Mouse (Mus musculus) embryonic facial prominence, embryonic 13.5 days (tissue): ENCODE measurements around the gene Grasp. TPM values are rescaled to one million over a fixed set of nuclear protein-coding genes. Genes with fewer than 3 reads are reported as not detected.

ENCODE experiments used
- ATAC-seq: fragments of 200-750 bp; cut with Nextera tagmentation; 2 replicates; pipeline ENCODE4 v1.8.0; 2017; ENCODE audit warnings: low read depth; ENCODE audit not compliant: insufficient number of reproducible peaks, insufficient read depth, low FRiP score, low TSS enrichment
- H3K27ac ChIP-seq: fragments of 300-500 bp; sonication (generic); 2 replicates; pipeline ENCODE4 v1.5.1; 2015; ENCODE audit warnings: moderate library complexity, mild to moderate bottlenecking, inconsistent platforms
- H3K27me3 ChIP-seq: fragments of 300-500 bp; sonication (generic); 2 replicates; pipeline ENCODE4 v1.6.1; 2015; ENCODE audit warnings: mild to moderate bottlenecking, inconsistent platforms
- H3K36me3 ChIP-seq: fragments of 300-500 bp; sonication (generic); 2 replicates; pipeline ENCODE4 v1.6.1; 2015; ENCODE audit warnings: mild to moderate bottlenecking, inconsistent platforms
- H3K4me1 ChIP-seq: fragments of 300-500 bp; sonication (generic); 2 replicates; pipeline ENCODE4 v1.6.1; 2015; ENCODE audit warnings: inconsistent platforms
- H3K4me2 ChIP-seq: fragments of 300-500 bp; sonication (generic); 2 replicates; pipeline ENCODE4 v1.6.1; 2015; ENCODE audit warnings: moderate library complexity, mild to moderate bottlenecking, inconsistent platforms
- H3K4me3 ChIP-seq: fragments of 300-500 bp; sonication (generic); 2 replicates; pipeline ENCODE4 v1.5.1; 2015; ENCODE audit warnings: mild to moderate bottlenecking, inconsistent platforms
- H3K9ac ChIP-seq: fragments of 300-500 bp; sonication (generic); 2 replicates; pipeline ENCODE4 v1.6.1; 2015; ENCODE audit warnings: mild to moderate bottlenecking, inconsistent platforms
- H3K9me3 ChIP-seq: fragments of 300-500 bp; sonication (generic); 2 replicates; pipeline ENCODE4 v1.6.1; 2016; ENCODE audit warnings: inconsistent platforms
- WGBS: fragments of 180-500 bp; shearing (Covaris S2); methylation state at CpG from one replicate; pipeline ENCODE4 v1.1.7; 2015; ENCODE audit warnings: mixed read lengths; 5-methylcytosine and 5-hydroxymethylcytosine counted together
- polyA plus RNA-seq: library from polyadenylated mRNA; unstranded; fragments of >200 nt; fragmentation: Nextera tagmentation; extraction: Ambion mirVana; gene quantifications from 2 replicates; pipeline ENCODE4 v1.2.1, GENCODE M21; 2015

Grasp gene
- polyA plus RNA-seq, 1 experiment from 2014 or later, result 8.0 TPM

DNA sequence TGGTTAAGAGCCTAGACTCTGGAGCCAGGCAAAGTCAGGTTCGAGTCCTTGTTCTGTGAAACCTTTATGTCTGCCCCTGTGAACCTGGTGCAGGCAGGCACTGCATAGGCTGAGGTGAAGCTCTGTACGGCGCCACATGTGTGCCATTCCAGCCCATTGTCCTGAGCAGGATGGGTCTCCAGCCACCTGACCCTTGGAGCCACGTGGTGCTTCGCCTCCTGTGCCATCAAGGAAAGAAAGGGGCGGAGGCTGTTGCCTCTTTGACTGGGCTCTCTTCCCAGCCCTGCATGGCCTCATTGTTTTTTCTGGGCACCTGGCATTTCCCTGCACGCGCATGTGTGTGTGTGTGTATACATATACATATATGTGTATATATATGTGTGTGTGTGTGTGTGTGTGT is 15.8 kb downstream of the Grasp start:
- H3K4me3 ChIP-seq, result no peak overlapping the region
- H3K27me3 ChIP-seq, result 0 out of 2 replicates have a peak, but pooled peaks cover 3% of the 10 kb centered on the region
- no peak overlapping the region for H3K27ac ChIP-seq
- H3K9ac ChIP-seq, result no peak overlapping the region
- WGBS, result 63% methylated on average over 8 of the region's 8 CpGs
- H3K36me3 ChIP-seq, result no peaks in the 10 kb centered on the region
- H3K4me1 ChIP-seq, result peaks cover 38% of the 10 kb centered on the region
- ATAC-seq, result no peak
- no peaks in the 10 kb centered on the region for H3K9me3 ChIP-seq
- no peak overlapping the region for H3K4me2 ChIP-seq

DNA sequence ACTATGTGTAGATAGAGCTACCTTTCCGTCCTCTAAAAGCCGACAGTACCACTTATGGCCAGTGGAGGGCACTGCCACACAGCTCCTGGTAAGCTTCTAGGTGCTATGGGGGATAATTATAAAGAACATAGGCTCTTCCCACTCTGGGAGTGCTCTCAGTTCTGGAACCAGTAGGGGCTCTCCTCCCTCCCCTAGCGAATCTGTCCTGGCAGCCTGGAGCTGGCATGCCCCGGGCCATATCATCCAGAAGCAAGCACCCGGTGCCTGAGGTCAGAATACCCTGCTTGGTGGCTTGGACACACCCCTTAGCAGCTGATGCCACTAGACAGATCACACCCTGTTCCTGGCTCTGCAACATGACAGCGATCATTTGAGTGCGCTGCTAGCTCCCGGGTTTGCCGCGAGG is 16.8 kb downstream of the Grasp start:
- 0 out of 2 replicates have a peak, but pooled peaks have one; percentile 34 for ATAC-seq
- Histone ChIP-seq H3K27me3 (0 out of 2 replicates have a peak, but pooled peaks cover 3% of the 10 kb centered on the region), H3K4me2 (peak overlapping the region; percentile 56), H3K4me3 (peak overlapping the region; percentile 28), H3K9me3 (no peaks in the 10 kb centered on the region), H3K9ac (peak overlapping the region; percentile 58; the same call in 1 of the 2 replicates), H3K27ac (peak overlapping the region; percentile 28; the same call in 1 of the 2 replicates), H3K36me3 (no peaks in the 10 kb centered on the region), H3K4me1 (peaks cover 29% of the 10 kb centered on the region)
- 8% methylated on average over 10 of the region's 10 CpGs for WGBS

DNA sequence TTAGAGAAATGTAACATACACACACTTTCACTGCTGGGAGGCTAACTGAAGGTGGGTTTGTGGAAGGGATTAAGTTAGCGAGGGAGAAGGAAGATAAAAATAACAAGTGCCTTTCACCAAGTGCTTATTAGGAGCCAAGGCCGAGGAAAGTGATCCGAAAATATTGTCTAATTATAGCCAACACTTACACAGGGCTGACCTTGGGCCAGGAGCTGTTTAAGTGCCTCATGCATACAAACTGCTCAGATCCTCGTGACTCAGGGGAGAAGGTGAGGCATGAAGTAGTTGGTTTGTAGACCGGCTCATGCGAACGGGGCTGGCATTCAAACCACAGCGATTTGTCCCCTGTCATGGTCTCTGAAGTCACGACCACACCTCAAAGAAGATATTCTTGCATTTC is 17.2 kb downstream of the Grasp start:
- H3K9ac ChIP-seq, result peak overlapping the region; percentile 58; the same call in 1 of the 2 replicates
- peak overlapping the region; percentile 28; the same call in 1 of the 2 replicates for H3K27ac ChIP-seq
- peak overlapping the region; percentile 56 for H3K4me2 ChIP-seq
- no peaks in the 10 kb centered on the region for H3K36me3 ChIP-seq
- H3K27me3 ChIP-seq, result 0 out of 2 replicates have a peak, but pooled peaks cover 3% of the 10 kb centered on the region
- peaks cover 28% of the 10 kb centered on the region for H3K4me1 ChIP-seq
- peak overlapping the region; percentile 28 for H3K4me3 ChIP-seq
- 60% methylated on average over 9 of the region's 9 CpGs for WGBS
- no peaks in the 10 kb centered on the region for H3K9me3 ChIP-seq
- ATAC-seq, result no peak

GRCm38 (mm10) chr15:101241853-101242252 is 17.9 kb downstream of the Grasp start:
- H3K36me3 ChIP-seq, result no peaks in the 10 kb centered on the region
- no peak overlapping the region for H3K9ac ChIP-seq
- no peaks in the 10 kb centered on the region for H3K9me3 ChIP-seq
- H3K4me1 ChIP-seq, result peaks cover 31% of the 10 kb centered on the region
- ATAC-seq, result no peak
- H3K4me2 ChIP-seq, result no peak overlapping the region
- no peak overlapping the region for H3K4me3 ChIP-seq
- WGBS, result 78% methylated on average over 9 of the region's 9 CpGs
- H3K27ac ChIP-seq, result no peak overlapping the region
- 0 out of 2 replicates have a peak, but pooled peaks cover 3% of the 10 kb centered on the region for H3K27me3 ChIP-seq

- no peaks in the 10 kb centered on the region for H3K36me3 ChIP-seq
- no peak overlapping the region for H3K4me2 ChIP-seq
- WGBS, result 21% methylated on average over 8 of the region's 8 CpGs
- H3K9me3 ChIP-seq, result no peaks in the 10 kb centered on the region
- 0 out of 2 replicates have a peak, but pooled peaks cover 3% of the 10 kb centered on the region for H3K27me3 ChIP-seq
- no peak for ATAC-seq
- H3K27ac ChIP-seq, result no peak overlapping the region
- H3K4me3 ChIP-seq, result no peak overlapping the region
- peaks cover 35% of the 10 kb centered on the region for H3K4me1 ChIP-seq
- no peak overlapping the region for H3K9ac ChIP-seq
These were observed 18.7 kb downstream of the Grasp start for GRCm38 (mm10) chr15:101242645-101243044.

DNA sequence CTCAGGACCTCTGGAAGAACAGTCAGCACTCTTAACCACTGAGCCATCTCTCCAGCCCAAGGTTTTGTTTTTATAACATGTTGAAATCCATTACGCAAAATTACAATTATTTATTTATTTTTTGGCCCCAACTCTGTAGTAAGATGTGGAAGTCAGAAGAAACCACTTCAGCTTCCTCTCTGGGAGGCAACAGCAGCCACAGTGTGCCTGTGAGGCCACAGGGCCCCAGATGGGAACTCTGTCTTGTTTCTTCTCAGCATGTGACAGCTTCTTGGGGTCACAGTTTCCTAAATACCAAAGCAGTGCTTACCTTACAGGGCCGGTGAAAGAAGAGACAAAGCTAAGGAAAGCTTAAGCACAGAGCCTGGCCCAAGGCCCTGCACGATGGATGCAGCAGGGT is 20.0 kb downstream of the Grasp start:
- Histone ChIP-seq H3K4me2 (no peak overlapping the region), H3K9ac (no peak overlapping the region), H3K9me3 (no peaks in the 10 kb centered on the region), H3K4me3 (no peak overlapping the region), H3K36me3 (no peaks in the 10 kb centered on the region), H3K4me1 (peaks cover 37% of the 10 kb centered on the region), H3K27me3 (no peaks in the 10 kb centered on the region), H3K27ac (no peak overlapping the region)
- 62% methylated on average over 3 of the region's 3 CpGs for WGBS
- ATAC-seq, result no peak

- H3K9me3 ChIP-seq, result no peaks in the 10 kb centered on the region
- H3K27ac ChIP-seq, result peak overlapping the region; percentile 94
- H3K4me3 ChIP-seq, result peak overlapping the region; percentile 48
- H3K9ac ChIP-seq, result peak overlapping the region; percentile 72
- H3K36me3 ChIP-seq, result no peaks in the 10 kb centered on the region
- under 1% methylated on average over 56 of the region's 56 CpGs for WGBS
- H3K4me1 ChIP-seq, result peaks cover 25% of the 10 kb centered on the region
- peak overlapping the region; percentile 66 for H3K4me2 ChIP-seq
- no peaks in the 10 kb centered on the region for H3K27me3 ChIP-seq
- peak; percentile 98 for ATAC-seq
These were observed 22.5 kb downstream of the Grasp start for GRCm38 (mm10) chr15:101246231-101247154.

DNA sequence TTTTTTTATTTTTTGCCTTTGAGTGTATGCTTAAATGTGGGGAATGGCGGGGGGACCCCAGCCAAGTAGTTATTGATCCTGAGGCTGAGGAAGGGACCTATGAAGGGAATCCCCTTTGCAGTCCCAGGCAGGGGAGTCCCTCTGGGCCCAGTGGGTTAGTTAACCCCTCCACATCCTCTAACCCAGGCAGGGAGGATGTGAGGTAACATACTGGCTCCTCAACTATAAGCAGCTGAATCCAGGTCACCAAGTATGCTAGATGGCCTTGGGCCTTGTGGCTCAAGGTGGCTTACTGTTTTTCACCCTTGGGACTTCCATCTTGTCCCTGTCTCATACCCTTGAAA is 23.1 kb downstream of the Grasp start:
- WGBS, result 32% methylated on average over 1 of the region's 1 CpGs
- peak overlapping the region; percentile 48 for H3K4me3 ChIP-seq
- no peak overlapping the region for H3K9ac ChIP-seq
- no peaks in the 10 kb centered on the region for H3K36me3 ChIP-seq
- ATAC-seq, result no peak
- H3K4me1 ChIP-seq, result peaks cover 25% of the 10 kb centered on the region
- no peaks in the 10 kb centered on the region for H3K27me3 ChIP-seq
- peak overlapping the region; percentile 94 for H3K27ac ChIP-seq
- peak overlapping the region; percentile 66 for H3K4me2 ChIP-seq
- H3K9me3 ChIP-seq, result no peaks in the 10 kb centered on the region

- Histone ChIP-seq H3K27me3 (no peaks in the 10 kb centered on the region), H3K9me3 (no peaks in the 10 kb centered on the region), H3K36me3 (no peaks in the 10 kb centered on the region), H3K9ac (no peak overlapping the region), H3K4me3 (no peak overlapping the region), H3K4me1 (peaks cover 19% of the 10 kb centered on the region), H3K27ac (peak overlapping the region; percentile 77; the same call in 1 of the 2 replicates), H3K4me2 (no peak overlapping the region)
- 25% methylated on average over 5 of the region's 5 CpGs for WGBS
- no peak for ATAC-seq
These were observed 24.2 kb downstream of the Grasp start for GRCm38 (mm10) chr15:101248029-101248710.

GRCm38 (mm10) chr15:101250220-101250800 is 26.3 kb downstream of the Grasp start:
- Histone ChIP-seq H3K4me1 (peaks cover 31% of the 10 kb centered on the region), H3K9me3 (no peaks in the 10 kb centered on the region), H3K4me3 (no peak overlapping the region), H3K4me2 (no peak overlapping the region), H3K27me3 (no peaks in the 10 kb centered on the region), H3K27ac (no peak overlapping the region), H3K36me3 (no peaks in the 10 kb centered on the region), H3K9ac (no peak overlapping the region)
- ATAC-seq, result no peak
- 81% methylated on average over 9 of the region's 9 CpGs for WGBS

DNA sequence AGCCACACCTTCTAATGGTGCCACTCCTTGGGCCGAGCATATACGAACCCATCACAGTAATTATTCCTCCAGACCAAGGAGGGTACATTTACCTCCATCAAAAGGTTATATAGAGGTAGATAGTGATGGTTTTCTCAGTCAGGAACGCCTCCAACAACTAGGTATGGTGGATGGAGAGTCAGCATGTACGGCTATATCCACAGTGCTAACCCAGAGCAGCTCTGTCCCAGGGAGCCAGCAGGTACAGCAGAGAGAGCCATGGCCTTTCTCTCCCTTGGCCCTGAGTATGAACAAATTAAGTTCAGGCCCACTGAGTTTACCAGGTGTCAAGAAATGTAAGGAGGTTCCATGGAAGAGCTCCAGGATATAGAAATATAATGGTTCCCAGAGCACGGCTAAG is 27.9 kb downstream of the Grasp start:
- no peak overlapping the region for H3K4me3 ChIP-seq
- H3K27ac ChIP-seq, result no peak overlapping the region
- no peak overlapping the region for H3K9ac ChIP-seq

More for the DNA sequence above, 27.9 kb downstream of the Grasp start:
- ATAC-seq, result no peak
- WGBS, result 83% methylated on average over 5 of the region's 5 CpGs
- no peak overlapping the region for H3K4me2 ChIP-seq
- H3K4me1 ChIP-seq, result peaks cover 26% of the 10 kb centered on the region
- H3K36me3 ChIP-seq, result no peaks in the 10 kb centered on the region
- no peaks in the 10 kb centered on the region for H3K27me3 ChIP-seq
- H3K9me3 ChIP-seq, result no peaks in the 10 kb centered on the region
